Comparison of ENCODE assay signal across 17 mouse cellular contexts in genomic region chr9:117022086-117022485, GRCm38 (mm10).
"Had no signal": no experiment of that assay in that cellular context is flagged by ENCODE, and none has a peak within 500 bp of the region (broad histone marks: within the 10 kb centered on the region; RNA-seq: fewer than 3 reads in every experiment).

No protein-coding gene starts in this region.

- H3K4me3 ChIP-seq: limb, embryonic 12.5 days; limb, embryonic 15.5 days; midbrain, embryonic 13.5 days; neural tube, embryonic 12.5 days; neural tube, embryonic 15.5 days had no signal

- ATAC-seq: liver, postnatal 0 days; lung, postnatal 0 days; midbrain, embryonic 13.5 days had no signal

- H3K27ac ChIP-seq: kidney, postnatal 0 days; limb, embryonic 12.5 days; limb, embryonic 15.5 days; liver, embryonic 14.5 days; macrophage; midbrain, embryonic 13.5 days; neural tube, embryonic 12.5 days; neural tube, embryonic 15.5 days had no signal

- H3K9me3 ChIP-seq: limb, embryonic 12.5 days; limb, embryonic 15.5 days; midbrain, embryonic 13.5 days; neural tube, embryonic 12.5 days; neural tube, embryonic 15.5 days had no signal

- DNase-seq: kidney, adult 2 months; kidney, postnatal 25 days; left cerebral cortex, postnatal 4 days; liver, postnatal 0 days; lung, embryonic 14.5 days; thymus, adult 18-20 months; thymus, postnatal 36 days had no signal

- H3K27me3 ChIP-seq: limb, embryonic 12.5 days; limb, embryonic 15.5 days; midbrain, embryonic 13.5 days; neural tube, embryonic 12.5 days; neural tube, embryonic 15.5 days had no signal

- H3K9ac ChIP-seq: limb, embryonic 12.5 days; limb, embryonic 15.5 days; liver, embryonic 14.5 days; liver, postnatal 0 days; lung, embryonic 14.5 days; midbrain, embryonic 13.5 days; neural tube, embryonic 12.5 days; neural tube, embryonic 15.5 days had no signal

- H3K36me3 ChIP-seq: limb, embryonic 12.5 days; limb, embryonic 15.5 days; midbrain, embryonic 13.5 days; neural tube, embryonic 12.5 days; neural tube, embryonic 15.5 days had no signal

- H3K4me2 ChIP-seq: limb, embryonic 12.5 days; limb, embryonic 15.5 days; liver, embryonic 11.5 days; lung, embryonic 14.5 days; midbrain, embryonic 13.5 days; neural tube, embryonic 12.5 days; neural tube, embryonic 15.5 days had no signal
